Comparison of ENCODE assay signal across 21 mouse cellular contexts in genomic region chr13:36620498-36621332, GRCm38 (mm10).
DNase-seq lines count a peak whose midpoint lies in the region; ATAC-seq and TF ChIP-seq lines count a peak whose summit lies in the region.
"Had no signal": no experiment of that assay in that cellular context is flagged by ENCODE, and none has a peak within 500 bp of the region (broad histone marks: within the 10 kb centered on the region; RNA-seq: fewer than 3 reads in every experiment).

No protein-coding gene starts in this region.

- 67% methylated on average over 10 of the region's 10 CpGs for WGBS in kidney, adult 2 months
- 76% methylated on average over 10 of the region's 10 CpGs for WGBS in intestine, embryonic 14.5 days
- WGBS in liver, embryonic 11.5 days = 71% methylated on average over 10 of the region's 10 CpGs
- WGBS in hindbrain, embryonic 11.5 days = 91% methylated on average over 10 of the region's 10 CpGs

- H3K27me3 ChIP-seq in kidney, adult 2 months (replicated peaks; ENCODE audit: control insufficient read depth, insufficient read depth, low read length) = no peaks in the 10 kb centered on the region
- H3K27me3 ChIP-seq in intestine, embryonic 14.5 days (replicated peaks; ENCODE audit: control insufficient read depth, insufficient read depth, low read length) = no peaks in the 10 kb centered on the region
- H3K27me3 ChIP-seq in liver, embryonic 11.5 days (replicated peaks; ENCODE audit: control insufficient read depth, insufficient read depth, low read length) = no peaks in the 10 kb centered on the region
- no peaks in the 10 kb centered on the region for H3K27me3 ChIP-seq in hindbrain, embryonic 11.5 days (ENCODE audit: control insufficient read depth, insufficient read depth, low read length)
- H3K27me3 ChIP-seq: limb, embryonic 15.5 days; midbrain, embryonic 13.5 days; neural tube, embryonic 12.5 days had no signal

- no peaks in the 10 kb centered on the region for H3K9me3 ChIP-seq in intestine, embryonic 14.5 days (ENCODE audit: control insufficient read depth, low read length)
- no peaks in the 10 kb centered on the region for H3K9me3 ChIP-seq in liver, embryonic 11.5 days (ENCODE audit: control insufficient read depth, low read length)
- H3K9me3 ChIP-seq in hindbrain, embryonic 11.5 days (ENCODE audit: control insufficient read depth, low read length) = no peaks in the 10 kb centered on the region
- H3K9me3 ChIP-seq: embryonic facial prominence, embryonic 10.5 days; forebrain, embryonic 10.5 days; limb, embryonic 15.5 days; midbrain, embryonic 13.5 days; neural tube, embryonic 12.5 days had no signal

- no peak overlapping the region for H3K27ac ChIP-seq in kidney, adult 2 months (ENCODE audit: insufficient read depth, low read depth, low read length)
- no peak overlapping the region for H3K27ac ChIP-seq in intestine, embryonic 14.5 days (ENCODE audit: low read depth)
- no peak overlapping the region for H3K27ac ChIP-seq in liver, embryonic 11.5 days (ENCODE audit: low read depth, low read length)
- H3K27ac ChIP-seq in hindbrain, embryonic 11.5 days (ENCODE audit: low read depth, low read length) = no peak overlapping the region
- H3K27ac ChIP-seq: embryonic facial prominence, embryonic 10.5 days; forebrain, embryonic 10.5 days; gastrocnemius, adult 2 months; left cerebral cortex, adult 2 months; limb, embryonic 15.5 days; midbrain, embryonic 13.5 days; neural tube, embryonic 12.5 days had no signal

- H3K9ac ChIP-seq in intestine, embryonic 14.5 days (ENCODE audit: low read length) = no peak overlapping the region
- H3K9ac ChIP-seq in liver, embryonic 11.5 days (ENCODE audit: low read depth, low read length) = no peak overlapping the region
- H3K9ac ChIP-seq in hindbrain, embryonic 11.5 days (ENCODE audit: low read depth, low read length) = no peak overlapping the region
- H3K9ac ChIP-seq: limb, embryonic 15.5 days; midbrain, embryonic 13.5 days; neural tube, embryonic 12.5 days had no signal

- peaks cover 3% of the 10 kb centered on the region; the same call in 1 of the 2 replicates for H3K4me1 ChIP-seq in kidney, adult 2 months (ENCODE audit: control insufficient read depth, insufficient read depth, low read length)
- H3K4me1 ChIP-seq in intestine, embryonic 14.5 days (replicated peaks; ENCODE audit: control insufficient read depth, insufficient read depth, low read length) = no peaks in the 10 kb centered on the region
- H3K4me1 ChIP-seq in liver, embryonic 11.5 days (replicated peaks; ENCODE audit: control insufficient read depth, insufficient read depth, low read length) = no peaks in the 10 kb centered on the region
- no peaks in the 10 kb centered on the region for H3K4me1 ChIP-seq in hindbrain, embryonic 11.5 days (replicated peaks; ENCODE audit: control insufficient read depth, insufficient read depth, low read length)
- H3K4me1 ChIP-seq: embryonic facial prominence, embryonic 10.5 days; forebrain, embryonic 10.5 days; limb, embryonic 15.5 days; midbrain, embryonic 13.5 days; neural tube, embryonic 12.5 days had no signal

- peak; percentile 82 for DNase-seq in kidney, adult 2 months
- DNase-seq in kidney, postnatal 4 days = no peak
- DNase-seq in intestine, embryonic 14.5 days (ENCODE audit: low spot score) = no peak
- DNase-seq in liver, embryonic 11.5 days (ENCODE audit: low spot score) = no peak
- peak; percentile 79 for DNase-seq in lung, postnatal 36 days
- DNase-seq in heart, postnatal 14 days = no peak
- DNase-seq in right cerebral cortex, postnatal 25 days = no peak
- DNase-seq in hindbrain, embryonic 11.5 days (ENCODE audit: low spot score) = no peak
- DNase-seq: cerebellum, adult 9-10 months; gastrocnemius, adult 2 months; right cerebral cortex, adult 18-20 months; thymus, postnatal 14 days had no signal

- intact Hi-C loops in heart, postnatal 14 days (cut with DNase I) = no loop called here

- no peak overlapping the region for H3K4me3 ChIP-seq in kidney, adult 2 months (ENCODE audit: insufficient read depth, low read depth, low read length)
- no peak overlapping the region for H3K4me3 ChIP-seq in intestine, embryonic 14.5 days (ENCODE audit: low read depth, low read length)
- H3K4me3 ChIP-seq in liver, embryonic 11.5 days (ENCODE audit: low read depth, low read length) = no peak overlapping the region
- H3K4me3 ChIP-seq in hindbrain, embryonic 11.5 days (ENCODE audit: low read depth, low read length) = no peak overlapping the region
- H3K4me3 ChIP-seq: embryonic facial prominence, embryonic 10.5 days; forebrain, embryonic 10.5 days; gastrocnemius, adult 2 months; left cerebral cortex, adult 2 months; limb, embryonic 15.5 days; midbrain, embryonic 13.5 days; neural tube, embryonic 12.5 days had no signal

- peak; percentile 53; the same call in 1 of the 2 replicates for ATAC-seq in intestine, embryonic 14.5 days (replicated peaks; ENCODE audit: low FRiP score, low TSS enrichment, low read depth)
- ATAC-seq in liver, embryonic 11.5 days (replicated peaks; ENCODE audit: low FRiP score) = peak; percentile 74
- ATAC-seq in hindbrain, embryonic 11.5 days (ENCODE audit: low FRiP score) = no peak
- ATAC-seq: CD4-positive, CD25-positive, alpha-beta regulatory T cell, adult 4 months; inflammation-experienced regulatory T-cells, adult 6 months; midbrain, embryonic 13.5 days; Patski had no signal

- no peak for TF ChIP-seq CTCF in kidney, adult 2 months (conservative IDR thresholded peaks at IDR 0.05; ENCODE audit: insufficient read depth, insufficient read length, low read depth, low read length)

- no peak overlapping the region for H3K4me2 ChIP-seq in intestine, embryonic 14.5 days (ENCODE audit: low read length)
- no peak overlapping the region for H3K4me2 ChIP-seq in liver, embryonic 11.5 days
- H3K4me2 ChIP-seq in hindbrain, embryonic 11.5 days (replicated peaks; ENCODE audit: low read depth, low read length) = no peak overlapping the region
- H3K4me2 ChIP-seq: limb, embryonic 15.5 days; midbrain, embryonic 13.5 days; neural tube, embryonic 12.5 days had no signal

- H3K36me3 ChIP-seq in kidney, adult 2 months (ENCODE audit: control insufficient read depth, insufficient read depth, low read length) = no peaks in the 10 kb centered on the region
- H3K36me3 ChIP-seq in intestine, embryonic 14.5 days (ENCODE audit: control insufficient read depth, insufficient read depth, low read length) = no peaks in the 10 kb centered on the region
- H3K36me3 ChIP-seq in liver, embryonic 11.5 days (ENCODE audit: control insufficient read depth, insufficient read depth, low read length) = no peaks in the 10 kb centered on the region
- H3K36me3 ChIP-seq in hindbrain, embryonic 11.5 days (ENCODE audit: control insufficient read depth, insufficient read depth, low read length) = no peaks in the 10 kb centered on the region
- H3K36me3 ChIP-seq: embryonic facial prominence, embryonic 10.5 days; forebrain, embryonic 10.5 days; limb, embryonic 15.5 days; midbrain, embryonic 13.5 days; neural tube, embryonic 12.5 days had no signal

- TF ChIP-seq POLR2A in kidney, adult 2 months (IDR thresholded peaks at IDR 0.05; ENCODE audit: low read depth, low read length) = no peak

Comparison
In these comparisons a context has a peak if more than half of its experiments do, and no peak if none do; other contexts are left out.
1. DNase-seq: peak in kidney, adult 2 months (single experiment) and lung, postnatal 36 days (single experiment); none in kidney, postnatal 4 days (0 of 2), intestine, embryonic 14.5 days (single experiment), liver, embryonic 11.5 days (single experiment), heart, postnatal 14 days (0 of 2), right cerebral cortex, postnatal 25 days (single experiment) and hindbrain, embryonic 11.5 days (single experiment).